Mouse (Mus musculus) neural tube, embryonic 12.5 days (tissue): ENCODE results near the gene Mki67. TPM values are rescaled to one million over a fixed set of nuclear protein-coding genes. Genes with fewer than 3 reads are reported as not detected.

Experiments
- ATAC-seq: fragments of 200-750 bp; cut with Nextera tagmentation; 2 replicates; pipeline ENCODE4 v1.8.0; 2017; ENCODE audit warnings: low read depth, mild to moderate bottlenecking, moderate TSS enrichment, moderate library complexity; ENCODE audit not compliant: low FRiP score
- H3K27ac ChIP-seq: fragments of 300-500 bp; sonication (generic); 2 replicates; pipeline ENCODE4 v1.5.1; 2016
- H3K27me3 ChIP-seq: fragments of 300-500 bp; sonication (generic); replicated peaks from 2 replicates; pipeline ENCODE4 v1.6.1; 2016; ENCODE audit warnings: mild to moderate bottlenecking
- H3K36me3 ChIP-seq: fragments of 300-500 bp; sonication (generic); 2 replicates; pipeline ENCODE4 v1.6.1; 2016; ENCODE audit warnings: mild to moderate bottlenecking
- H3K4me1 ChIP-seq: fragments of 300-500 bp; sonication (generic); 2 replicates; pipeline ENCODE4 v1.6.1; 2016
- H3K4me2 ChIP-seq: fragments of 300-500 bp; sonication (generic); replicated peaks from 2 replicates; pipeline ENCODE4 v1.6.1; 2016; ENCODE audit warnings: mild to moderate bottlenecking
- H3K4me3 ChIP-seq: fragments of 300-500 bp; sonication (generic); 2 replicates; pipeline ENCODE4 v1.5.1; 2016
- H3K9ac ChIP-seq: fragments of 300-500 bp; sonication (generic); 2 replicates; pipeline ENCODE4 v1.6.1; 2016; ENCODE audit warnings: mild to moderate bottlenecking
- H3K9me3 ChIP-seq: fragments of 300-500 bp; sonication (generic); 2 replicates; pipeline ENCODE4 v1.6.1; 2016; ENCODE audit warnings: mild to moderate bottlenecking
- WGBS: fragments of 180-500 bp; shearing (Covaris S2); methylation state at CpG from one replicate; pipeline ENCODE4 v1.1.7; 2016; 5-methylcytosine and 5-hydroxymethylcytosine counted together
- polyA plus RNA-seq: library from polyadenylated mRNA; unstranded; fragments of >200 nt; fragmentation: Nextera tagmentation; extraction: Ambion mirVana; gene quantifications from 2 replicates; pipeline ENCODE4 v1.2.1, GENCODE M21; 2016

Mki67 gene
- polyA plus RNA-seq, 1 experiment from 2014 or later = 28.8 TPM

GRCm38 (mm10) chr7:135734911-135735646, 18.9 kb upstream of the Mki67 start:
- no peak for ATAC-seq
- no peaks in the 10 kb centered on the region for H3K27me3 ChIP-seq
- H3K9ac ChIP-seq = no peak overlapping the region
- no peak overlapping the region for H3K4me3 ChIP-seq
- WGBS = 87% methylated on average over 9 of the region's 9 CpGs
- H3K4me1 ChIP-seq = no peaks in the 10 kb centered on the region
- H3K4me2 ChIP-seq = peak overlapping the region; percentile 46
- no peak overlapping the region for H3K27ac ChIP-seq
- no peaks in the 10 kb centered on the region for H3K36me3 ChIP-seq
- no peaks in the 10 kb centered on the region for H3K9me3 ChIP-seq

GRCm38 (mm10) chr7:135734379-135734778, 18.2 kb upstream of the Mki67 start:
- no peaks in the 10 kb centered on the region for H3K36me3 ChIP-seq
- no peak overlapping the region for H3K4me2 ChIP-seq
- no peak overlapping the region for H3K9ac ChIP-seq
- H3K9me3 ChIP-seq = no peaks in the 10 kb centered on the region
- WGBS = 89% methylated on average over 5 of the region's 5 CpGs
- no peak for ATAC-seq
- H3K4me1 ChIP-seq = no peaks in the 10 kb centered on the region
- no peaks in the 10 kb centered on the region for H3K27me3 ChIP-seq
- no peak overlapping the region for H3K4me3 ChIP-seq
- H3K27ac ChIP-seq = no peak overlapping the region

- Histone ChIP-seq H3K4me3 (no peak overlapping the region), H3K36me3 (no peaks in the 10 kb centered on the region), H3K4me2 (no peak overlapping the region), H3K9ac (no peak overlapping the region), H3K27me3 (no peaks in the 10 kb centered on the region; the same call in 1 of the 2 replicates), H3K4me1 (no peaks in the 10 kb centered on the region), H3K9me3 (no peaks in the 10 kb centered on the region), H3K27ac (no peak overlapping the region)
- no peak for ATAC-seq
- WGBS = 96% methylated on average over 12 of the region's 12 CpGs
Observed at GRCm38 (mm10) chr7:135728038-135728437, 11.9 kb upstream of the Mki67 start.

GRCm38 (mm10) chr7:135726707-135727106, 10.5 kb upstream of the Mki67 start:
- no peaks in the 10 kb centered on the region for H3K9me3 ChIP-seq
- H3K9ac ChIP-seq = no peak overlapping the region
- ATAC-seq = no peak
- no peaks in the 10 kb centered on the region; the same call in 1 of the 2 replicates for H3K27me3 ChIP-seq
- no peak overlapping the region for H3K4me3 ChIP-seq
- H3K4me2 ChIP-seq = no peak overlapping the region
- H3K36me3 ChIP-seq = no peaks in the 10 kb centered on the region
- H3K4me1 ChIP-seq = no peaks in the 10 kb centered on the region
- H3K27ac ChIP-seq = no peak overlapping the region
- WGBS = 80% methylated on average over 1 of the region's 1 CpGs

GRCm38 (mm10) chr7:135723672-135724341, 7.6 kb upstream of the Mki67 start:
- Histone ChIP-seq H3K4me1 (no peaks in the 10 kb centered on the region), H3K4me2 (no peak overlapping the region), H3K4me3 (no peak overlapping the region), H3K9me3 (no peaks in the 10 kb centered on the region), H3K27me3 (no peaks in the 10 kb centered on the region; the same call in 1 of the 2 replicates), H3K36me3 (no peaks in the 10 kb centered on the region), H3K9ac (no peak overlapping the region), H3K27ac (no peak overlapping the region)
- 75% methylated on average over 6 of the region's 6 CpGs for WGBS
- no peak for ATAC-seq

- ATAC-seq = no peak
- 80% methylated on average over 6 of the region's 6 CpGs for WGBS
- H3K27ac ChIP-seq = no peak overlapping the region
Observed at GRCm38 (mm10) chr7:135722011-135722838, 6.1 kb upstream of the Mki67 start.

GRCm38 (mm10) chr7:135721436-135721992, 5.4 kb upstream of the Mki67 start:
- H3K27ac ChIP-seq = no peak overlapping the region
- WGBS = 75% methylated on average over 7 of the region's 7 CpGs
- ATAC-seq = no peak
- no peaks in the 10 kb centered on the region for H3K9me3 ChIP-seq
- no peak overlapping the region for H3K9ac ChIP-seq
- H3K4me1 ChIP-seq = 0 out of 2 replicates have a peak, but pooled peaks cover 5% of the 10 kb centered on the region
- H3K4me3 ChIP-seq = no peak overlapping the region
- no peak overlapping the region for H3K4me2 ChIP-seq
- H3K27me3 ChIP-seq = no peaks in the 10 kb centered on the region; the same call in 1 of the 2 replicates
- H3K36me3 ChIP-seq = no peaks in the 10 kb centered on the region

More at GRCm38 (mm10) chr7:135722011-135722838, 6.1 kb upstream of the Mki67 start:
- H3K9ac ChIP-seq = no peak overlapping the region
- H3K4me3 ChIP-seq = no peak overlapping the region
- H3K4me2 ChIP-seq = no peak overlapping the region
- H3K27me3 ChIP-seq = no peaks in the 10 kb centered on the region; the same call in 1 of the 2 replicates
- no peaks in the 10 kb centered on the region for H3K36me3 ChIP-seq
- no peaks in the 10 kb centered on the region for H3K9me3 ChIP-seq
- H3K4me1 ChIP-seq = 0 out of 2 replicates have a peak, but pooled peaks cover under 1% of the 10 kb centered on the region

- no peak overlapping the region for H3K9ac ChIP-seq
- WGBS = 66% methylated on average over 7 of the region's 7 CpGs
- H3K4me2 ChIP-seq = peak overlapping the region; percentile 91
- no peaks in the 10 kb centered on the region for H3K27me3 ChIP-seq
- H3K9me3 ChIP-seq = no peaks in the 10 kb centered on the region
- no peak for ATAC-seq
- no peak overlapping the region for H3K27ac ChIP-seq
- H3K4me1 ChIP-seq = peaks cover 22% of the 10 kb centered on the region
- peak overlapping the region; percentile 87 for H3K4me3 ChIP-seq
- H3K36me3 ChIP-seq = no peaks in the 10 kb centered on the region
Observed at GRCm38 (mm10) chr7:135716968-135717557, 902 bp upstream of the Mki67 start.

- Histone ChIP-seq H3K4me1 (peaks cover 22% of the 10 kb centered on the region), H3K27me3 (no peaks in the 10 kb centered on the region), H3K9me3 (no peaks in the 10 kb centered on the region), H3K36me3 (no peaks in the 10 kb centered on the region), H3K27ac (no peak overlapping the region), H3K4me2 (peak overlapping the region; percentile 91), H3K4me3 (peak overlapping the region; percentile 87), H3K9ac (peak overlapping the region; percentile 78)
- peak; percentile 97 for ATAC-seq
- WGBS = under 1% methylated on average over 26 of the region's 28 CpGs
Observed at GRCm38 (mm10) chr7:135716445-135716877, 300 bp upstream of the Mki67 start.

GRCm38 (mm10) chr7:135715166-135715565, 995 bp downstream of the Mki67 start:
- WGBS = 5% methylated on average over 7 of the region's 7 CpGs
- Histone ChIP-seq H3K9me3 (no peaks in the 10 kb centered on the region), H3K27me3 (no peaks in the 10 kb centered on the region), H3K4me2 (peak overlapping the region; percentile 91), H3K27ac (no peak overlapping the region), H3K4me1 (peaks cover 22% of the 10 kb centered on the region), H3K9ac (peak overlapping the region; percentile 78), H3K4me3 (peak overlapping the region; percentile 87), H3K36me3 (peaks cover 2% of the 10 kb centered on the region; the same call in 1 of the 2 replicates)
- ATAC-seq = no peak

GRCm38 (mm10) chr7:135713326-135713725, 2.8 kb downstream of the Mki67 start:
- Histone ChIP-seq H3K27me3 (no peaks in the 10 kb centered on the region), H3K9me3 (no peaks in the 10 kb centered on the region), H3K4me1 (peaks cover 22% of the 10 kb centered on the region), H3K27ac (no peak overlapping the region), H3K4me3 (no peak overlapping the region), H3K4me2 (peak overlapping the region; percentile 91), H3K9ac (no peak overlapping the region), H3K36me3 (peaks cover 11% of the 10 kb centered on the region; the same call in 1 of the 2 replicates)
- 71% methylated on average over 8 of the region's 8 CpGs for WGBS
- no peak for ATAC-seq
